Mouse (Mus musculus) ES-Bruce4 (cell line): ENCODE results near the gene Syce1. TPM values are rescaled to one million over a fixed set of nuclear protein-coding genes. Genes with fewer than 3 reads are reported as not detected.
A peak's percentile ranks its signal among the peaks of the same experiment; 100 is the strongest.

Source experiments
- H3K27ac ChIP-seq: 2 replicates; pipeline ENCODE4 v1.5.1; 2012; ENCODE audit warnings: low read length, inconsistent platforms; ENCODE audit not compliant: insufficient read depth
- H3K27me3 ChIP-seq: 2 replicates; pipeline ENCODE4 v1.6.1; 2012; ENCODE audit warnings: mild to moderate bottlenecking, low read length, inconsistent platforms; ENCODE audit not compliant: control insufficient read depth, poor library complexity, insufficient read depth, severe bottlenecking
- H3K36me3 ChIP-seq: 2 replicates; pipeline ENCODE4 v1.6.1; 2012; ENCODE audit warnings: inconsistent platforms, mild to moderate bottlenecking, low read length, moderate library complexity; ENCODE audit not compliant: control insufficient read depth, poor library complexity, insufficient read depth, severe bottlenecking
- H3K4me1 ChIP-seq: one replicate; pipeline ENCODE4 v1.8.1; 2011; ENCODE audit warnings: low read length; ENCODE audit not compliant: control insufficient read depth, insufficient read depth
- H3K4me3 ChIP-seq: 2 replicates; pipeline ENCODE4 v1.5.1; 2011; ENCODE audit warnings: low read depth, mild to moderate bottlenecking, low read length
- H3K9ac ChIP-seq: 2 replicates; pipeline ENCODE4 v1.6.1; 2012; ENCODE audit warnings: low read depth, mild to moderate bottlenecking, inconsistent platforms; ENCODE audit not compliant: poor library complexity, severe bottlenecking
- H3K9me3 ChIP-seq: replicated peaks from 2 replicates; pipeline ENCODE4 v1.6.1; 2012; ENCODE audit warnings: mild to moderate bottlenecking, low read length, inconsistent platforms; ENCODE audit not compliant: control insufficient read depth, poor library complexity, insufficient read depth, severe bottlenecking
- CTCF ChIP-seq: IDR thresholded peaks from one replicate; pipeline ENCODE4 v1.8.1; 2011; ENCODE audit warnings: low read depth, low read length
- EP300 ChIP-seq: IDR thresholded peaks from 2 replicates; pipeline ENCODE4 v1.6.1; 2011; ENCODE audit warnings: low read depth, low read length; ENCODE audit not compliant: insufficient read depth
- POLR2A ChIP-seq: IDR thresholded peaks from one replicate; pipeline ENCODE4 v1.8.1; 2011; ENCODE audit warnings: low read length; ENCODE audit not compliant: insufficient read depth
- polyA plus RNA-seq: library from polyadenylated mRNA; stranded (reverse); fragments of >200 nt; gene quantifications from 2 replicates; pipeline ENCODE4 v1.2.4, GENCODE M21; 2011; ENCODE audit warnings: low read depth; ENCODE audit not compliant: missing spikeins, insufficient read depth, insufficient read length

The Syce1 gene
- polyA plus RNA-seq, 1 experiment: 3.9 TPM

GRCm38 (mm10) chr7:140812850-140813249, 25.2 kb upstream of the Syce1 start:
- Histone ChIP-seq H3K4me3 (no peak overlapping the region), H3K36me3 (peaks cover 31% of the 10 kb centered on the region)

GRCm38 (mm10) chr7:140811714-140812113, 24.1 kb upstream of the Syce1 start:
- H3K4me1 ChIP-seq: no peaks in the 10 kb centered on the region
- TF ChIP-seq POLR2A: no peak
- TF ChIP-seq EP300: no peak
- TF ChIP-seq CTCF: no peak
- no peaks in the 10 kb centered on the region for H3K27me3 ChIP-seq
- H3K36me3 ChIP-seq: peaks cover 26% of the 10 kb centered on the region
- H3K9me3 ChIP-seq: no peaks in the 10 kb centered on the region
- H3K4me3 ChIP-seq: no peak overlapping the region
- H3K9ac ChIP-seq: no peak overlapping the region
- H3K27ac ChIP-seq: no peak overlapping the region

More at GRCm38 (mm10) chr7:140812850-140813249, 25.2 kb upstream of the Syce1 start:
- H3K27ac ChIP-seq: no peak overlapping the region
- no peaks in the 10 kb centered on the region for H3K9me3 ChIP-seq
- no peaks in the 10 kb centered on the region for H3K27me3 ChIP-seq
- no peak overlapping the region for H3K9ac ChIP-seq
- H3K4me1 ChIP-seq: no peaks in the 10 kb centered on the region
- TF ChIP-seq CTCF (no peak), EP300 (no peak), POLR2A (no peak)

GRCm38 (mm10) chr7:140810496-140810895, 22.8 kb upstream of the Syce1 start:
- no peak overlapping the region for H3K9ac ChIP-seq
- TF ChIP-seq EP300 (no peak), CTCF (peak; percentile 62)
- no peaks in the 10 kb centered on the region for H3K9me3 ChIP-seq
- no peak overlapping the region for H3K4me3 ChIP-seq
- peaks cover 26% of the 10 kb centered on the region for H3K36me3 ChIP-seq
- H3K27ac ChIP-seq: no peak overlapping the region
- H3K27me3 ChIP-seq: no peaks in the 10 kb centered on the region
- no peaks in the 10 kb centered on the region for H3K4me1 ChIP-seq

GRCm38 (mm10) chr7:140805704-140806103, 18.1 kb upstream of the Syce1 start:
- no peaks in the 10 kb centered on the region for H3K27me3 ChIP-seq
- TF ChIP-seq POLR2A (no peak), CTCF (peak; percentile 87), EP300 (no peak)
- no peaks in the 10 kb centered on the region for H3K9me3 ChIP-seq
- no peak overlapping the region for H3K27ac ChIP-seq
- no peak overlapping the region for H3K9ac ChIP-seq
- H3K36me3 ChIP-seq: peaks cover under 1% of the 10 kb centered on the region
- H3K4me1 ChIP-seq: no peaks in the 10 kb centered on the region
- H3K4me3 ChIP-seq: no peak overlapping the region

- Histone ChIP-seq H3K4me3 (no peak overlapping the region), H3K9me3 (no peaks in the 10 kb centered on the region), H3K36me3 (no peaks in the 10 kb centered on the region), H3K9ac (no peak overlapping the region), H3K27me3 (no peaks in the 10 kb centered on the region), H3K4me1 (no peaks in the 10 kb centered on the region), H3K27ac (no peak overlapping the region)
- TF ChIP-seq EP300 (no peak), POLR2A (no peak), CTCF (no peak)
These were observed 15.0 kb upstream of the Syce1 start for GRCm38 (mm10) chr7:140802629-140803028.

GRCm38 (mm10) chr7:140798212-140798611, 10.6 kb upstream of the Syce1 start:
- no peaks in the 10 kb centered on the region for H3K36me3 ChIP-seq
- no peak for TF ChIP-seq EP300
- no peak for TF ChIP-seq POLR2A
- no peak for TF ChIP-seq CTCF
- no peak overlapping the region for H3K4me3 ChIP-seq
- no peaks in the 10 kb centered on the region for H3K9me3 ChIP-seq
- no peak overlapping the region for H3K27ac ChIP-seq
- H3K27me3 ChIP-seq: no peaks in the 10 kb centered on the region
- no peak overlapping the region for H3K9ac ChIP-seq
- H3K4me1 ChIP-seq: no peaks in the 10 kb centered on the region
